Mouse (Mus musculus) gastrocnemius, adult 2 months (tissue): ENCODE measurements around the gene Csnk1g2. TPM values are rescaled to one million over a fixed set of nuclear protein-coding genes. Genes with fewer than 3 reads are reported as not detected.
A peak's percentile ranks its signal among the peaks of the same experiment; 100 is the strongest.

Source experiments
- DNase-seq: peaks from one replicate; pipeline ENCODE4 v3.0.0; 2022
- H3K27ac ChIP-seq: fragments of 200-600 bp; 2 replicates; pipeline ENCODE4 v1.8.1; 2022; ENCODE audit warnings: mild to moderate bottlenecking
- H3K4me3 ChIP-seq: fragments of 200-600 bp; 2 replicates; pipeline ENCODE4 v1.8.1; 2022; ENCODE audit warnings: mild to moderate bottlenecking, moderate library complexity
- CTCF ChIP-seq: fragments of 200-600 bp; IDR thresholded peaks from 2 replicates; pipeline ENCODE4 v1.8.1; 2022; ENCODE audit warnings: antibody characterized with exemption, mild to moderate bottlenecking, moderate library complexity
- intact Hi-C: fragments of 180-260 bp; cut with DNase I; formaldehyde crosslinking; loops from one replicate; pipeline ENCODE4 v1.15.1; 2025
- microRNA-seq: library from miRNA; unstranded; fragments of <30 nt; microRNA quantifications from one replicate; pipeline ENCODE4 v1.2.0, GENCODE M21; 2021
- total RNA-seq, 2 experiments: library from RNA; stranded (reverse); gene quantifications; 2 replicates each; pipeline ENCODE4 v1.2.3; 2021

Gene Csnk1g2
- total RNA-seq, 2 experiments from 2014 or later = 101 to 105 TPM

GRCm38 (mm10) chr10:80684214-80684613 is 61.6 kb downstream of the Csnk1g2 start:
- DNase-seq = peak; percentile 71
- no peak overlapping the region for H3K4me3 ChIP-seq
- intact Hi-C loops = loop anchor here (1.0 to 2.0 kb wide), 2 partner anchors 25 to 73 kb away; no protein-coding TSS in a partner anchor
- peak; percentile 92 for TF ChIP-seq CTCF
- peak overlapping the region; percentile 24; the same call in 1 of the 2 replicates for H3K27ac ChIP-seq

GRCm38 (mm10) chr10:80684984-80685383 is 62.3 kb downstream of the Csnk1g2 start:
- intact Hi-C loops = loop anchor here (1.0 to 2.0 kb wide), 2 partner anchors 26 to 74 kb away; no protein-coding TSS in a partner anchor
- DNase-seq = no peak
- TF ChIP-seq CTCF = no peak
- Histone ChIP-seq H3K27ac (no peak overlapping the region), H3K4me3 (no peak overlapping the region)

GRCm38 (mm10) chr10:80686617-80687016 is 64.0 kb downstream of the Csnk1g2 start:
- Histone ChIP-seq H3K27ac (no peak overlapping the region), H3K4me3 (no peak overlapping the region)
- intact Hi-C loops = no loop called here
- no peak for TF ChIP-seq CTCF
- no peak for DNase-seq

GRCm38 (mm10) chr10:80687850-80688249 is 65.2 kb downstream of the Csnk1g2 start:
- peak overlapping the region; percentile 48 for H3K27ac ChIP-seq
- intact Hi-C loops = loop anchor here (1.0 kb wide), 1 partner anchor 109 kb away; no protein-coding TSS in a partner anchor
- peak; percentile 93 for TF ChIP-seq CTCF
- peak; percentile 85 for DNase-seq
- H3K4me3 ChIP-seq = no peak overlapping the region

Small RNAs within 50 kb of the gene (microRNA-seq; reads per million reads assigned to microRNA genes)
- not detected for gene Mir6912

Other genes with a start within 250 kb of the Csnk1g2 start
- gene Mex3d, start 235.2 kb upstream of the Csnk1g2 start, total RNA-seq = 1 to 10 TPM; 4.7 to 5.1 TPM
- gene Mbd3, start 223.3 kb upstream of the Csnk1g2 start, total RNA-seq = 100 to 1,000 TPM; 105 to 116 TPM
- gene Uqcr11, start 216.0 kb upstream of the Csnk1g2 start, total RNA-seq = 1,000 to 10,000 TPM in 1 of 2 experiments, 100 to 1,000 TPM in 1; 776 to 1,068 TPM
- 10 to 100 TPM; 11.1 to 12.0 TPM for gene Tcf3, start 189.2 kb upstream of the Csnk1g2 start, total RNA-seq
- gene Onecut3, start 128.0 kb upstream of the Csnk1g2 start, total RNA-seq = not detected
- gene Atp8b3, start 83.7 kb upstream of the Csnk1g2 start, total RNA-seq = not detected
- 10 to 100 TPM in 1 of 2 experiments, 1 to 10 TPM in 1; 9.8 to 10.4 TPM for gene Rexo1, start 61.3 kb upstream of the Csnk1g2 start, total RNA-seq
- gene Klf16, start 45.5 kb upstream of the Csnk1g2 start, total RNA-seq = 1 to 10 TPM in 1 of 2 experiments, under 1 TPM in 1; 0.92 to 1.9 TPM
- 10 to 100 TPM; 60.6 to 61.7 TPM for gene Abhd17a, start 32.5 kb upstream of the Csnk1g2 start, total RNA-seq
- 10 to 100 TPM; 17.0 to 17.5 TPM for gene Scamp4, start 20.0 kb upstream of the Csnk1g2 start, total RNA-seq
- under 1 TPM; 0.48 to 0.89 TPM for gene Adat3, start 20.0 kb upstream of the Csnk1g2 start, total RNA-seq
- gene Gm49322, start 16.8 kb upstream of the Csnk1g2 start, total RNA-seq = under 1 TPM; 0.28 to 0.38 TPM
- 10 to 100 TPM; 34.7 to 40.0 TPM for gene Btbd2, start 34.2 kb downstream of the Csnk1g2 start, total RNA-seq
- 100 to 1,000 TPM; 253 TPM for gene Mknk2, start 55.3 kb downstream of the Csnk1g2 start, total RNA-seq
- gene Mob3a, start 79.1 kb downstream of the Csnk1g2 start, total RNA-seq = 1 to 10 TPM; 4.9 to 5.5 TPM
- 1 to 10 TPM; 2.6 to 3.0 TPM for gene Izumo4, start 79.3 kb downstream of the Csnk1g2 start, total RNA-seq
- gene Ap3d1, start 119.4 kb downstream of the Csnk1g2 start, total RNA-seq = 10 to 100 TPM; 27.0 to 33.5 TPM
- gene Dot1l, start 132.4 kb downstream of the Csnk1g2 start, total RNA-seq = 10 to 100 TPM; 19.9 to 23.1 TPM
- 10 to 100 TPM; 28.9 to 29.1 TPM for gene Sf3a2, start 175.4 kb downstream of the Csnk1g2 start, total RNA-seq
- gene Plekhj1, start 175.8 kb downstream of the Csnk1g2 start, total RNA-seq = 10 to 100 TPM; 22.3 to 29.8 TPM
- gene Amh, start 182.4 kb downstream of the Csnk1g2 start, total RNA-seq = under 1 TPM; 0.38 to 0.98 TPM
- 100 to 1,000 TPM; 397 to 414 TPM for gene Jsrp1, start 190.7 kb downstream of the Csnk1g2 start, total RNA-seq
- 100 to 1,000 TPM; 579 to 691 TPM for gene Oaz1, start 203.8 kb downstream of the Csnk1g2 start, total RNA-seq
- gene Lingo3, start 221.2 kb downstream of the Csnk1g2 start, total RNA-seq = 10 to 100 TPM; 10.9 to 11.3 TPM
- gene Lsm7, start 232.4 kb downstream of the Csnk1g2 start, total RNA-seq = 10 to 100 TPM; 13.5 to 20.0 TPM
- gene Sppl2b, start 232.4 kb downstream of the Csnk1g2 start, total RNA-seq = 10 to 100 TPM; 11.3 to 18.5 TPM
- gene Tmprss9, start 249.0 kb downstream of the Csnk1g2 start, total RNA-seq = under 1 TPM in 1 of 2 experiments, not detected in 1; 0.08 TPM